Mouse (Mus musculus): ENCODE data around the gene Gpm6a.

Gpm6a gene

GRCm38 (mm10) chr8:54954741-54955455 is at the start of gene Gpm6a:
Gene Gpm6a, plus strand, starts transcription at chr8:54954843.
- DNase-seq (ENCODE audit: low spot score in 2 of 2), result no peak

GRCm38 (mm10) chr8:54912891-54913290 is 41.8 kb upstream of the Gpm6a start:
- no peak for DNase-seq (ENCODE audit: low spot score in 2 of 2)

- no peak for DNase-seq (ENCODE audit: low spot score in 2 of 2)
Observed at GRCm38 (mm10) chr8:54917710-54918109, 36.9 kb upstream of the Gpm6a start.

- DNase-seq (ENCODE audit: low spot score in 2 of 2), result no peak
Observed at GRCm38 (mm10) chr8:54922160-54922855, 32.3 kb upstream of the Gpm6a start.

- no peak for DNase-seq (ENCODE audit: low spot score in 2 of 2)
Observed at GRCm38 (mm10) chr8:54924936-54925335, 29.7 kb upstream of the Gpm6a start.

- DNase-seq (ENCODE audit: low spot score in 2 of 2), result no peak
Observed at GRCm38 (mm10) chr8:54932306-54932705, 22.3 kb upstream of the Gpm6a start.

GRCm38 (mm10) chr8:54953351-54953750 is 1.3 kb upstream of the Gpm6a start:
- no peak for DNase-seq (ENCODE audit: low spot score in 2 of 2)

- DNase-seq (ENCODE audit: low spot score in 2 of 2), result no peak
Observed at GRCm38 (mm10) chr8:54954030-54954429, 613 bp upstream of the Gpm6a start.

- DNase-seq (ENCODE audit: low spot score in 2 of 2), result no peak
Observed at GRCm38 (mm10) chr8:54955456-54955800, 785 bp downstream of the Gpm6a start.

- no peak for DNase-seq (ENCODE audit: low spot score in 2 of 2)
Observed at GRCm38 (mm10) chr8:54955935-54956573, 1.4 kb downstream of the Gpm6a start.

- DNase-seq (ENCODE audit: low spot score in 2 of 2), result no peak
Observed at GRCm38 (mm10) chr8:54956787-54957186, 2.1 kb downstream of the Gpm6a start.

GRCm38 (mm10) chr8:54957506-54957905 is 2.9 kb downstream of the Gpm6a start:
- DNase-seq (ENCODE audit: low spot score in 2 of 2), result no peak

GRCm38 (mm10) chr8:54961571-54961970 is 6.9 kb downstream of the Gpm6a start:
- no peak for DNase-seq (ENCODE audit: low spot score in 2 of 2)

- DNase-seq (ENCODE audit: low spot score in 2 of 2), result no peak
Observed at GRCm38 (mm10) chr8:54975020-54975419, 20.4 kb downstream of the Gpm6a start.

GRCm38 (mm10) chr8:54975506-54975905 is 20.9 kb downstream of the Gpm6a start:
- DNase-seq (ENCODE audit: low spot score in 2 of 2), result no peak

- no peak for DNase-seq (ENCODE audit: low spot score in 2 of 2)
Observed at GRCm38 (mm10) chr8:54975927-54976326, 21.3 kb downstream of the Gpm6a start.

- no peak for DNase-seq (ENCODE audit: low spot score in 2 of 2)
Observed at GRCm38 (mm10) chr8:54976663-54977062, 22.0 kb downstream of the Gpm6a start.

GRCm38 (mm10) chr8:54986791-54987190 is 32.1 kb downstream of the Gpm6a start:
- DNase-seq (ENCODE audit: low spot score in 2 of 2), result no peak

- DNase-seq (ENCODE audit: low spot score in 2 of 2), result no peak
Observed at GRCm38 (mm10) chr8:54989093-54989492, 34.5 kb downstream of the Gpm6a start.

- DNase-seq (ENCODE audit: low spot score in 2 of 2), result no peak
Observed at GRCm38 (mm10) chr8:54991840-54992609, 37.4 kb downstream of the Gpm6a start.

GRCm38 (mm10) chr8:54995662-54996061 is 41.0 kb downstream of the Gpm6a start:
- DNase-seq (ENCODE audit: low spot score in 2 of 2), result no peak

GRCm38 (mm10) chr8:55002398-55002797 is 47.8 kb downstream of the Gpm6a start:
- no peak for DNase-seq (ENCODE audit: low spot score in 2 of 2)
